Mouse (Mus musculus) layer of hippocampus, adult 2 months (tissue): ENCODE data around the gene Hs6st3. TPM values are rescaled to one million over a fixed set of nuclear protein-coding genes. Genes with fewer than 3 reads are reported as not detected.

ENCODE experiments used
- DNase-seq, 2 experiments: peaks; one replicate each; pipeline ENCODE4 v3.0.0; 2022; ENCODE audit warnings: low spot score in 2 of 2
- H3K27ac ChIP-seq: fragments of 200-600 bp; 2 replicates; pipeline ENCODE4 v1.8.1; 2022
- H3K4me3 ChIP-seq: fragments of 200-600 bp; 2 replicates; pipeline ENCODE4 v1.8.1; 2022; ENCODE audit warnings: mild to moderate bottlenecking
- CTCF ChIP-seq: fragments of 200-600 bp; conservative IDR thresholded peaks from 2 replicates; pipeline ENCODE4 v1.8.1; 2022; ENCODE audit warnings: antibody characterized with exemption, mild to moderate bottlenecking, moderate library complexity
- total RNA-seq, 2 experiments: library from RNA; stranded (reverse); gene quantifications; 2 replicates each; pipeline ENCODE4 v1.2.3; 2021

Gene Hs6st3
- total RNA-seq, 2 experiments from 2014 or later: 61.6 to 66.8 TPM

DNA sequence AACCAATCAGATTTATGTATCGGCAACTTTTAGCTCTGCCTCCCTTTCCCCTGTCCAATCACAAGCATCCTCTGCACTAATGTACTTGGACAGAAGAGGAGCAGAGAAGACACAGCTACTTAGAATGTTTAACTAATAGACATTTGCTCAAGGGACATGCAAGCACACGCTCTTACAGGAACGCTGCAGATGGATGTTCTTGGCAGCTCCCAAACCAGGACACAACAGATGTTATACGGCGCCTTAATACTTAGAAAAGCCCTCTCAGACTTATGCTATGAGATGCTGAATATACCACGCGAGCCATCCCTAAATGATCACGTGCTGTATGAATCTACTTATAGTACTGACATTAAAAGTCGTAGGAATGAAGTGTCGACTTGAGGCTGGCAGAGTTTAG lies 263.5 kb downstream of the Hs6st3 start:
- TF ChIP-seq CTCF: no peak
- no peak overlapping the region for H3K27ac ChIP-seq
- no peak overlapping the region for H3K4me3 ChIP-seq
- no peak for DNase-seq

DNA sequence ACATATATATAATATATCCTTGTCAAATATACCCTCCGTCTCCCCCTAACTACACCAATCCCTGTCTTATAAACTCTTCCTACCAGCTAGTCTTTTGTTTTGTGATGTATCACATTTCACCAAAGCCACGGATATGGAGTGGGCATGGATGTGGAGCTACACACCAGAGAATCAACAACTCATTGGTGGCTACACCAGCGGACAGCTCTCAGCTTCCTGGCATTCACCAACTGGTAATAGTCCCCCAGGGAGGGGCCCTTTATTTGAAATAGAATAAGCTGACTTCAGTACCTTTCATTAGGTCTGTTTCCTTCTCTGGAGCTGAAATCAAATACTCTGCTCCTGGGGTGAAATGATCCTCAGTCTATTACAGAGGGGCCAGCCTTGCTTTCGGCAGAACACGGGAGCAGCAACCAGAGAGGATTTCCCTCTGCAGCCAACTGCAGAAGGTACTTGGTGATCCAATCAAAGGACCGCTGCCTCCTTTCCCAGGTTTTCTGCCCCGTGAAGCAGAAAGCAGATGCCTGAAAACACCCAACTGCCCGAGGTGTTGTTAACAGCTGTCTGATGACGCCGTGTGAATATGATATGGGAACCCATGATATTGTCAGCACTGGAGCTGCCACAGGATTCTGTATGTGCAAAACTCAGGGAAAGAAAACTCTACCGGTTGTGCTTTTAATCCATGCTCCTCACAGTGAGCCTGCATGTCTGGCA lies 271.4 kb downstream of the Hs6st3 start:
- DNase-seq: no peak
- no peak for TF ChIP-seq CTCF
- Histone ChIP-seq H3K27ac (no peak overlapping the region), H3K4me3 (no peak overlapping the region)

DNA sequence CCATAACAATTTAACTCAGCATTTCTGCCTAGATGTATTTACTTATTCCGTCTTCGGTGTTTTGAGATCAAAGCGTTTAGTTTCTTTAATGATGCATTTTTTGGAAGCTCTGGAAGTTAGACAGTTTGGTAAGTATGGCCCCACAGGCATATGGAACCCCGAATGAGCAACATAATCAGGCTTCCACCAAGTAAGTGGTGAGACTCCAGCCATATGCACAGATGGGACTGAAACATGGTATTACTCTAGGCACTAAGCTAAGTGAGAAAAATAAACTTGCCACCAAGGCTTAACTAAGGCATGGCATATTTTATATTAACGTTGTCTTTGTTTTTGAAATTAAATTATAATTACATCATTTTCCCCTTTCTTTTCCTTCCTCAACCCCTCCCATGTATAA lies 284.8 kb downstream of the Hs6st3 start:
- peak in 1 of 2 experiments; percentile 5 for DNase-seq
- no peak for TF ChIP-seq CTCF
- no peak overlapping the region for H3K27ac ChIP-seq
- no peak overlapping the region for H3K4me3 ChIP-seq

DNA sequence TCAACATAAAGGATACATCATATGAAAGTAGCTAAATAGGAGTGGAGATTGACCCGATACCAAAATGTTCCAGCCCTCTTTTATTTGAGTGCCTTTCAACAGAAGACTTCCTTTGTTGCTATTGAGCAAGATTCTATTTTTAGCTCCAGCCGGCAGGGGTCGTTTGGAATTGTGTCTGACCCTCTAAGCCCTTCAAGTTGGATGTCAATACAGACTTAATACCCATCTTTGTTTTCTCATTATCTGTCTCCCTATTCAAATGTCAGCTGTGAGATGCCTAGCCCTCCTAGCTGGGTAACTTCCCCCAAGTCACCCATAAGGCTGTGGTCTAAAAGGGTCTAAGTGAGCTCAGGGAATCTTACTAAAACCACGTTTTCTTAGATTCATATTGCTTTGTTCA lies 312.3 kb downstream of the Hs6st3 start:
- H3K27ac ChIP-seq: no peak overlapping the region
- H3K4me3 ChIP-seq: no peak overlapping the region
- DNase-seq: no peak
- no peak for TF ChIP-seq CTCF

DNA sequence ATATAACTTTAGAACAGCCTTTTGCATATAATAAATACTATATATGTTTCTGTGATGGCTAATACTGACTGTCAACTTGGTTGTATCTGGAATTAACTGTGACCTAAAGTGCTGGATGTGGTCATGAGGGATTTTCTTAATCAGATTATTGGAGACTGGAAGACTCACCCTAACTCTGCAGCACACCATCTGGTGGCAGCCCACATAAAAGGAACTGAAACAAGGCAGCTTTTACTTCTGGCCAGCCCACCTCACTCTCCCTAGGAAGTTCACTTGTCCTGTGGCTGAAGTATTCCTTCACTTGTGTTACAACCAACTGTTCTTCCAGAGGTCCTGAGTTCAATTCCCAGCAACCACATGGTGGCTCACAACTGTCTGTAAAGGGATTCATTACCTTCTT lies 313.5 kb downstream of the Hs6st3 start:
- Histone ChIP-seq H3K4me3 (no peak overlapping the region), H3K27ac (no peak overlapping the region)
- no peak for DNase-seq
- no peak for TF ChIP-seq CTCF

DNA sequence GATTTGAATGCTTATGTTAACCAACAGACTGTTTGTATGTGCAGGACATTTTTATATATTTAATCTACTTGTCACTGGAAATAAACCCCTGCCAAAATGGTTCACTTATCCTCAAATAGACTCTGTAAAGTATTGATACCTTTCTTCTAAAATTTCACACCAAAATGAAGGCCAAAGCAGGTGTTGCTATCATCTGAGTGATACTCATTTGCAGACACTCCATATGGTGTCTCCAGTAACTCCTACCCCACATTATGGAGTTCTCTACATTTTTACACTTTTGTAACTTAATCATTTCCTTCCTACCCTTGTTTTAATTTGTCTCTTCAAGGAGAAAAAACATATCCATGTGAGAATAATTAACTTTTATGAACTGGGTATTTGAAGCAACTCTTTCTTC lies 314.2 kb downstream of the Hs6st3 start:
- no peak for DNase-seq
- Histone ChIP-seq H3K4me3 (no peak overlapping the region), H3K27ac (no peak overlapping the region)
- no peak for TF ChIP-seq CTCF

DNA sequence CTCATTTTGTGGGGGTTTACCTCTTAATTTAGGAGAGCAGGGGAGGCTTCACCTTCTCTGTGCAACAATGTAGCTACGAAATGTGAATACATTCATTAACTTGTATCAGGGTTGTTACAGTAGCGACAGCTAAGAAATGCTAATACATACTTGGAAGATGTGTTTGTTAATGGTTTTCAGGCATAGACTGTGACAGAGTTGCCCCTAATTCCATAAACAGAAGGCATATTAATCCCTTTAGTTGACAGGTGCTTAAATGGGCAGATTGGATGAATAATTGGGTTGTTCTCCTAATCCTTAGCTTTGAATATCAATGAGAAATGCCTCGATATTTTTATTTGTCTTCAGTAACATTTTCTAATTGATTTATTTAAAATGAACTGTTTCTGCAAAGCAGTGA lies 314.7 kb downstream of the Hs6st3 start:
- Histone ChIP-seq H3K4me3 (no peak overlapping the region), H3K27ac (no peak overlapping the region)
- DNase-seq: no peak
- no peak for TF ChIP-seq CTCF

DNA sequence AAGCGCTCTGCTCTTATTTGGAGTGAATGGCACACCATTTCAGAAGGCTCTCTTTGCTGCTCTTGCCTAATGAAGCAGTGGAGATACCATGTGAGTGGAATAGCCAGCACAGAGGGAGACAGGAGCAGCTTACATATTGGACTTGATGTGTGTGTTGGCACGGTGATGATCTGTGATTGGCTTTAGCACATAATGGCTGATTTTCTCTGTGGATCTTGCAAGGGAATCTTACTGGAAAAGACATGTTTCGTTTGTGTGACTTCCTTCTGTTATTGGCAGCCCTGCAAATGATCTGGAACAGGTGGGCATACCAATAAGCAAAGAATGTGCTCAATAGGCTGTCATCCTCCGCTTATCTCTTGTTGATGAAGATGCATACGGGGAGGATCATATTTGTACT lies 326.2 kb downstream of the Hs6st3 start:
- TF ChIP-seq CTCF: no peak
- peak overlapping the region; percentile 73 for H3K27ac ChIP-seq
- no peak overlapping the region for H3K4me3 ChIP-seq
- DNase-seq: peak; percentile 13 to 47

DNA sequence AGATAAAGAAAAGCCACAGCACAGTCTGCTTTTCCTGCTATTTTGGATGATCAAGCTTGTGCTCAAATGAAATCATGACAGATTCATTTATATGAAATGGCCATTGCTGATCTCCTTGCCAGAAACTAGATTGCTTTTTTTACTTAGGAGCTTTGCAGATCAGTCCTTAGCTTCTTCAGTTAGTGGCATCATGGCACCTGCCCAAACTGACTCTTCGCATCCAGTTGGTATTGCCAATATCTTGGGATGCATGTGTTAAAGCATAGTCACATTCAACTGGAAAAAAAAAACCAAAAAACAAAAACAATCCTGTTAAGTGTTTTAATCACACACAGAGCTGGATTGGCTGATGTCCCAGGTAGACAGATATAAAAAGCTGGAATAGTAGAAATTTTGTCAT lies 326.7 kb downstream of the Hs6st3 start:
- Histone ChIP-seq H3K4me3 (no peak overlapping the region), H3K27ac (peak overlapping the region; percentile 73; the same call in 1 of the 2 replicates)
- TF ChIP-seq CTCF: no peak
- DNase-seq: peak in 1 of 2 experiments; percentile 34

DNA sequence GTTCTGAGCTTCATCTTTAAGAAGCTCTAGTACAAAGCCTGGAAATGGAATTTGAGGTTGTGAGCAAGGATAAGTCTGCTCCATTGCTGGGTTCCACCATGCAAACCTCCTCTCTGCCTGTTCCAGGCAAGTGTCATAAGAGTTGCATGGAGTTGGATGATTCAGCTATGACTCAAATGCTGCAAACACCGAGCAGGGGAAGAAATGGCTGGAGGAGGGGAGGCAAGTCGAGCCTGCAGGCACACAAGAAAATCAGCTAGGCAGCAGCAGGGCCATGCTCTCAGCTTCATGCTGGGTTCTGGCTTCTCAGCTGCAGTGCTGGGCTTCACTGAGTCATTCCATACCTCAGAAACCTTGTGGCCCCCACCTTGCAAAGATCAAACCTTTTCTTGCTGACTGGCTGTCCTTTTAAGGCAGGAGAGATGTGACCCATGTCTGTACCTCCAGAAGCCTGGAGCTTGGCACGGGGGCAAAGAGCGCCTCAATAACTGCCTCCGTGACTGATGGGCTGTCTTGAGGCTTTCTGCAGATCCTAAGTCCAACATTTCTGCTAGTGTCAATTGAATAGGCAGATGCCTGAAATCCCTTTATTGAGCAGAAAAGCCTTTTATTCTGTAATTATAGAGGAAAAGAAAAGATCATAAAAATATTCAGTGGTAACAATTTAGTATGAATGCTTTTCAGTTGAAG lies 328.9 kb downstream of the Hs6st3 start:
- no peak for DNase-seq
- H3K27ac ChIP-seq: peak overlapping the region; percentile 15; the same call in 1 of the 2 replicates
- H3K4me3 ChIP-seq: no peak overlapping the region
- TF ChIP-seq CTCF: no peak

DNA sequence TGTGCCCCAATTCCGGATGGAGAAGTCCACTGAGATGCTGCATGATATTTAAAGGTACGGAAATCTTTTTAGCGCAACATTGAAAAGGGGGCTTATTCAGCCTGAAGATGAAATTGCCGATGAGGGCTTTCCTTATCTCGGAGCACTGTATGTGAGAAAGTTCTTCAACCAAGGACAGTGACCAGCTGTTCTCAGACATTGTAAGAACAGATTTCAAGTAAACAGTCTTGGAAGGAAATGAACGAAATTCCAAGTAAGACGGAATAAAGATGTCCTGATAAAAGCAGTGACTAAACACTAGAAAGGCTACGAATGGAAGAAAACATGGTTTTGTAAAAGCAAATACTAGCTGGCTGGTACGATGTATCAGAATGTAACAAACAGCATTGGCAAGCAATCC lies 338.4 kb downstream of the Hs6st3 start:
- Histone ChIP-seq H3K4me3 (no peak overlapping the region), H3K27ac (no peak overlapping the region)
- DNase-seq: no peak
- TF ChIP-seq CTCF: no peak

DNA sequence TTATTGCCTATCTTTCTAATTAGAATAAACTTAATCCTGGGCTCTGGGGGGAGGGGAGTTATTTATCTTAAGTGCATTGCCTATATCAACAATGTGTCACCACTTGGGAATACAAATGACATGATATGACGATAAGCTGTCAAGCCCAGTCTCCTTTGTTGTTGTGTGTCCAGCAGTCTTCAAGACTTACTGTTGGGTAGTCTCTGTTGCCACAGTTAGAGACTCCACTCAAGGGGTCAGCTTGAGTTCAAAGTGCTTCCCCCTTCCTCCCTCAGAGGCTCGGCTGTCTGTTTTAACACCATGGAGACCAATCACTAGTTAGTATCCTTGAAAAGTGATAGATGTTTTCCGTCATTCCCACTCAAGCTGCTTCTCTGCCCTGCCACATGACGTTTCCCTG lies 339.7 kb downstream of the Hs6st3 start:
- TF ChIP-seq CTCF: no peak
- DNase-seq: no peak
- no peak overlapping the region for H3K4me3 ChIP-seq
- no peak overlapping the region for H3K27ac ChIP-seq

DNA sequence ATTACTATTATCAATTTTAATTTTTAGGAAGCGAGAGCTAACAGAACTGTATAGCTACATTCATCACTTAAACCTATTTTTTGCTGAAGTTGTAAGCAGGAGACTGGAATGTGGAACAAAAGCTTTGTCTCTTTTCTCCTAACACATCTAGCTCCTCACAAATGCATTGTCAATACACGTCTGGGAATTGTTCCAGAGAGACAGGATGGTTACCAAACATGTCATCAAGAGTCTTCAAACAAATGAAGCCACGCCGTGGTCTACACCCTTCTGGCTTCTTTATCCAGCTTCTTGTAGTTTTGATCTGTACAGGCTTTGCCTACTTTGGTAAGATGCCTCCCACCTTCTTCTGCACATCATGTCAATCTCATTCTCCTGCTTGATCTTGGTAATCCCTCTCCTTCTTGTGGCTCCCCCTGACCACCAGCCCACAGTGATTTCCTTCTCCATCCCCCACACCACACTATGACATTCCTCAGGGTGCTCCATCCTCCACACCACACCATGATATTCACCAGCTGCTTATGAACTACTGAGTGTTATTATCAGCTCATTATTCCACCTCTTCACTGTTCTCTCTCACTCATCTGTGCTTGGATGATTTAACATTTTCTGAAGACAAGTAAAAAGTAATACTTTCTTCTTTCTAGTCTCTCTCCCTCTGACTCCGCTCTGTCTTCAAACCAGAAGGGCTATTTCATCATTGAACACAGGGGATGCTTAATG lies 351.0 kb downstream of the Hs6st3 start:
- Histone ChIP-seq H3K27ac (peak overlapping the region; percentile 69), H3K4me3 (no peak overlapping the region)
- peak in 1 of 2 experiments; percentile 40 for DNase-seq
- TF ChIP-seq CTCF: no peak
